Mouse (Mus musculus): ENCODE measurements around the gene Napepld. TPM values are rescaled to one million over a fixed set of nuclear protein-coding genes. Genes with fewer than 3 reads are reported as not detected.
"Not testable (repeated sequence)": the region's sequence is repeated elsewhere in the genome, so short reads cannot be mapped to it uniquely, and the experiment has no call there.

Napepld gene
- polyA plus RNA-seq, 1 experiment = 4.7 TPM

DNA sequence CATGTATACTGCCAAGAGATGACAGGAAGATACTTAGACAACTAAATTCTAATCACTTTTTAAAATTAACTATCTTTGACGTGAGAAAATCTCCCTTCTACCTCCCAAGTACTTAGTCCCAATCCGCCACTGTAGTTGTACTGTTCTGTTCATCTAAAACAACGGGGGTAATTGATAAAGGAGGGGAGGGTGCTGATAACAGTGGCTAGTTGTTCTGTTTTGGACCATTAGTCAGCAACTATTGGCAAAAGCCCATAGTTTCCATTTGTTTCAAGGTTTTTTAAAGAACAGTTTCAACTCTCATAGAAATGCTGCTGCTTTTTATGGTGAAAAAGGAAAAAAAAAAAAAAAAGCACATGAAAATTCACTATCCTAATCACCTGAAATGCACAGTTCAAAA is 2.5 kb upstream of the Napepld start:
- TF ChIP-seq CTCF (IDR thresholded peaks at IDR 0.05; ENCODE audit: borderline replicate concordance, extremely low read depth, insufficient read depth, insufficient read length) = no peak
- TF ChIP-seq POLR2A (IDR thresholded peaks at IDR 0.05; ENCODE audit: borderline replicate concordance, extremely low read depth, insufficient read depth, insufficient read length, poor library complexity, severe bottlenecking) = no peak
- DNase-seq (ENCODE audit: low read depth) = no peak

GRCm38 (mm10) chr5:21702873-21703475 is 1.8 kb upstream of the Napepld start:
- DNase-seq (ENCODE audit: low read depth) = no peak
- TF ChIP-seq CTCF (IDR thresholded peaks at IDR 0.05; ENCODE audit: borderline replicate concordance, extremely low read depth, insufficient read depth, insufficient read length) (no peak), POLR2A (IDR thresholded peaks at IDR 0.05; ENCODE audit: borderline replicate concordance, extremely low read depth, insufficient read depth, insufficient read length, poor library complexity, severe bottlenecking) (no peak)

DNA sequence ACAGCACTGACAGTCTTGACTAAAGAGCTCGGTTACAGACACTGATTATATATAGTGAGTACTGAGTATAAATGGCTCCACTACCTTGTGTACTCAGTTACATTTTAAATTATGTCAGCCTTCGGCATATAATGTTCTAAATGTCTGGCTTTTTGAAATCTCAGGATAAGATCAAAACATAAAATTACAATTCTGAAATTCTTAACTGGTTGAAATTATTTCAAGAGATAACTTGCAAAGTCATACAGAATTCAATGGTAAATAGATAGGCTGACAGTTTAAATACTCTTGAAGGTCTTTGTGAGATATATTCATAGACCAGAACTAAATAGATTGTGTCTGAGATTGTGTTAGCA is 791 bp upstream of the Napepld start:
- DNase-seq (ENCODE audit: low read depth) = no peak
- TF ChIP-seq POLR2A (IDR thresholded peaks at IDR 0.05; ENCODE audit: borderline replicate concordance, extremely low read depth, insufficient read depth, insufficient read length, poor library complexity, severe bottlenecking) (no peak), CTCF (IDR thresholded peaks at IDR 0.05; ENCODE audit: borderline replicate concordance, extremely low read depth, insufficient read depth, insufficient read length) (no peak)

GRCm38 (mm10) chr5:21700934-21701333 is 262 bp downstream of the Napepld start:
- no peak for DNase-seq (ENCODE audit: low read depth)

DNA sequence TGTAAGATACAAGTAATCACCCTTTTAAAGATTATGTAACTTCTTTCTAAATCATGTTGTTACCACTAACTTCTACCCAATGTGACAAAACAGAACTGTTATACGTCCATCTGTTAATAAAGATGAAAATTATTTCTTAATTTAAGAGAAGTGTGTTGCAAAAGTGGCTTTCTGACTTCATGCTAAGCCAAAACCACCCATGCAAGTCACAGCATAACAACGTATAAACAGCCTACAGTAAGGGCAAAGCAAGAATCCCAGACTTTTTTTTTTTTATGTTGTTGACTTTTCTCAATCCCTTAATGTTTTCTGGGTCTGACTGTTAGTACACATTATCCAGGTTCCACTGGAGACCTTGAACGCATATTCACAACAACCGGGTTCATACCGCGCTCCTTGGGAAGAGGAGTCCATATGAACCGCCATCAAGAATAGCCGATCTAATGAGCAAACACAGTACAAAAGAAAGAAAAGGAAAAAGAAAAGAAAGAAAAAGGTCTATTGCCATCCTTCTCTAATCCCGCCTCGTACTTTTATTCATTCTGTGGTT is 849 bp downstream of the Napepld start:
- no peak for TF ChIP-seq POLR2A (IDR thresholded peaks at IDR 0.05; ENCODE audit: borderline replicate concordance, extremely low read depth, insufficient read depth, insufficient read length, poor library complexity, severe bottlenecking)
- no peak for TF ChIP-seq CTCF (IDR thresholded peaks at IDR 0.05; ENCODE audit: borderline replicate concordance, extremely low read depth, insufficient read depth, insufficient read length)
- peak; percentile 45 for DNase-seq (ENCODE audit: low read depth)

More at GRCm38 (mm10) chr5:21700934-21701333, 262 bp downstream of the Napepld start:
- TF ChIP-seq POLR2A (IDR thresholded peaks at IDR 0.05; ENCODE audit: borderline replicate concordance, extremely low read depth, insufficient read depth, insufficient read length, poor library complexity, severe bottlenecking) (no peak), CTCF (IDR thresholded peaks at IDR 0.05; ENCODE audit: borderline replicate concordance, extremely low read depth, insufficient read depth, insufficient read length) (no peak)

DNA sequence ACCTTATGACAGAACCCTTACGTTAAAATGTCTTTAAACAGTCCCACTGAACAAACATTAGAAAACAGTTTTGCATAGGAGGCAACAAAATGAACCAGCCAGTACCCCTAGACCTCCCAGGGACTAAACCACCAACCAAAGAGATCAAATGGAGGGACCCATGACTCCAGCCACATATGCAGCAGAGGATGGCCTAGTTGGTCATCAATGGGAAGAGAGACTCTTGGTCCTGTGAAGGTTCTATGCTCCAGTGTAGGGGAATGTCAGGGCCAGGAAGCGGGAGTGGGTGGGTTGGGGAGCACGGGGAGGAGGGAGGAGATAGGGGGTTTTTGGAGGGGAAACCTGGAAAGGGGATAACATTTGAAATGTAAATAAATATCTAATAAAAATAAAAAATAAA is 1.6 kb downstream of the Napepld start:
- DNase-seq (ENCODE audit: low read depth) = not testable (repeated sequence)

DNA sequence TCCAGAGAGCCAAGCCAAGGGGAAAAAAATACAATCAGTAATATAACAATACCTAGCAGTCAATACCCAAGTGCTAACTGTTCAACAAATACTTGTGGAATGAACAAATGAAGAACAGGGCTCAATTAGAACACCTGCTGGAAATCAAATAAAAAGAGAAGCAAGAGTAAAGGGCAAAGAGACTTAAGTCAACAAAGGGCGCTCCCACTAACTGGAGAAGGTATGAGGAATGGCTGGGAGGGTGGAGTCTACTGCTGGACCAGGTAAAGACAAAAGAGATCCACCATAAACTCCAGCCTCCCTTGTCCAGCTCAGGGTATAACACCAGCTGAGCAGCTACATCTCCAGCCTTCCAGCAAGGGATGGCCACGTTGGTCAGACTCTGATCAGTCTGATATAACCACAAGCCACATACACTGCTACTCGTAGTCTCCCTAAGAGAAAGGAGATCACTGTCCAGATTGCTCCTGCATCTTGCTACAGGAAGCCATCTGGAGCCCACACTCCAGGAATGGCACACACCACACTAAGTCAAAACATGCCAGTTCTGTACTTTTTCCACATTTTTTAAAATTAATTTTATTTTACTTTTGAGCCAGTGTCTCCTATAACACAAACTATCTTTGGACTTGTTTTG is 6.2 kb downstream of the Napepld start:
- no peak for DNase-seq (ENCODE audit: low read depth)
- no peak for TF ChIP-seq CTCF (IDR thresholded peaks at IDR 0.05; ENCODE audit: borderline replicate concordance, extremely low read depth, insufficient read depth, insufficient read length)
- no peak for TF ChIP-seq POLR2A (IDR thresholded peaks at IDR 0.05; ENCODE audit: borderline replicate concordance, extremely low read depth, insufficient read depth, insufficient read length, poor library complexity, severe bottlenecking)

GRCm38 (mm10) chr5:21693372-21693870 is 7.8 kb downstream of the Napepld start:
- DNase-seq (ENCODE audit: low read depth) = no peak

GRCm38 (mm10) chr5:21692230-21692629 is 9.0 kb downstream of the Napepld start:
- no peak for DNase-seq (ENCODE audit: low read depth)
- TF ChIP-seq CTCF (IDR thresholded peaks at IDR 0.05; ENCODE audit: borderline replicate concordance, extremely low read depth, insufficient read depth, insufficient read length) (no peak), POLR2A (IDR thresholded peaks at IDR 0.05; ENCODE audit: borderline replicate concordance, extremely low read depth, insufficient read depth, insufficient read length, poor library complexity, severe bottlenecking) (no peak)

More at GRCm38 (mm10) chr5:21693372-21693870, 7.8 kb downstream of the Napepld start:
- TF ChIP-seq POLR2A (IDR thresholded peaks at IDR 0.05; ENCODE audit: borderline replicate concordance, extremely low read depth, insufficient read depth, insufficient read length, poor library complexity, severe bottlenecking) (no peak), CTCF (IDR thresholded peaks at IDR 0.05; ENCODE audit: borderline replicate concordance, extremely low read depth, insufficient read depth, insufficient read length) (no peak)

GRCm38 (mm10) chr5:21687042-21687441 is 14.2 kb downstream of the Napepld start:
- TF ChIP-seq CTCF (IDR thresholded peaks at IDR 0.05; ENCODE audit: borderline replicate concordance, extremely low read depth, insufficient read depth, insufficient read length) = no peak
- peak; percentile 20 for DNase-seq (ENCODE audit: low read depth)

DNA sequence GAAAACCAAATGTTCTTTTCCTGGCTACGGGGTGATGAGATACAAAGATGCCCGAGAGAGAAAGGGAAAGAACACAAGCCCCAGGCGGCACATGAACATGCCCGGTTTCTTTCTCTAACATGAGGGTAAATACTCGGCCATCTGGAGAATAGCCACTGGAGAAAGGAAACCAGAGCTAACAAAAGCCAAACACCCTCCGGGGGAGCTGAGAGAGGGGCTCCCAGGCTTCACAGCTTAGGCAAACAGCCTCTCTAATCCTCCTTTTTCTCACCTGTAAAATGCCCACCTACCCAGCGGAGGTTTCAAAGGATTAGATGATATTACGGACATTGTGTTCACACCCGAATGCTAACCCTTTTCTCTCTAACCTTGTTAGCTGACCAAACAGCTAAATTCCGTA is 16.2 kb downstream of the Napepld start:
- DNase-seq (ENCODE audit: low read depth) = no peak
- no peak for TF ChIP-seq CTCF (IDR thresholded peaks at IDR 0.05; ENCODE audit: borderline replicate concordance, extremely low read depth, insufficient read depth, insufficient read length)
- TF ChIP-seq POLR2A (IDR thresholded peaks at IDR 0.05; ENCODE audit: borderline replicate concordance, extremely low read depth, insufficient read depth, insufficient read length, poor library complexity, severe bottlenecking) = no peak

- TF ChIP-seq CTCF (IDR thresholded peaks at IDR 0.05; ENCODE audit: borderline replicate concordance, extremely low read depth, insufficient read depth, insufficient read length) (no peak), POLR2A (IDR thresholded peaks at IDR 0.05; ENCODE audit: borderline replicate concordance, extremely low read depth, insufficient read depth, insufficient read length, poor library complexity, severe bottlenecking) (no peak)
- no peak for DNase-seq (ENCODE audit: low read depth)
Measured at GRCm38 (mm10) chr5:21683811-21684210, 17.4 kb downstream of the Napepld start.

All from brain, embryonic 14.5 days (tissue).